Mouse (Mus musculus) intestine, embryonic 15.5 days (tissue): ENCODE data around the gene Olfr653. TPM values are rescaled to one million over a fixed set of nuclear protein-coding genes. Genes with fewer than 3 reads are reported as not detected.

ENCODE experiments used
- ATAC-seq: fragments of 200-750 bp; cut with Nextera tagmentation; 2 replicates; pipeline ENCODE4 v1.8.0; 2017; ENCODE audit warnings: moderate TSS enrichment, moderate library complexity
- H3K27ac ChIP-seq: fragments of 300-500 bp; sonication (generic); 2 replicates; pipeline ENCODE4 v1.5.1; 2015; ENCODE audit warnings: mild to moderate bottlenecking, inconsistent platforms
- H3K27me3 ChIP-seq: fragments of 300-500 bp; sonication (generic); replicated peaks from 2 replicates; pipeline ENCODE4 v1.6.1; 2015; ENCODE audit warnings: inconsistent platforms
- H3K36me3 ChIP-seq: fragments of 300-500 bp; sonication (generic); 2 replicates; pipeline ENCODE4 v1.6.1; 2015; ENCODE audit warnings: inconsistent platforms
- H3K4me1 ChIP-seq: fragments of 300-500 bp; sonication (generic); replicated peaks from 2 replicates; pipeline ENCODE4 v1.6.1; 2015; ENCODE audit warnings: inconsistent platforms
- H3K4me2 ChIP-seq: fragments of 300-500 bp; sonication (generic); replicated peaks from 2 replicates; pipeline ENCODE4 v1.6.1; 2015; ENCODE audit warnings: mild to moderate bottlenecking, inconsistent platforms
- H3K4me3 ChIP-seq: fragments of 300-500 bp; sonication (generic); replicated peaks from 2 replicates; pipeline ENCODE4 v1.5.1; 2015; ENCODE audit warnings: inconsistent platforms
- H3K9ac ChIP-seq: fragments of 300-500 bp; sonication (generic); 2 replicates; pipeline ENCODE4 v1.6.1; 2015; ENCODE audit warnings: inconsistent platforms
- H3K9me3 ChIP-seq: fragments of 300-500 bp; sonication (generic); 2 replicates; pipeline ENCODE4 v1.6.1; 2016; ENCODE audit warnings: inconsistent platforms
- WGBS: fragments of 180-500 bp; shearing (Covaris S2); methylation state at CpG from one replicate; pipeline ENCODE4 v1.1.7; 2015; 5-methylcytosine and 5-hydroxymethylcytosine counted together
- polyA plus RNA-seq: library from polyadenylated mRNA; unstranded; fragments of >200 nt; fragmentation: Nextera tagmentation; extraction: Ambion mirVana; gene quantifications from 2 replicates; pipeline ENCODE4 v1.2.1, GENCODE M21; 2015

Olfr653 gene
- not detected in 2 replicates for polyA plus RNA-seq

DNA sequence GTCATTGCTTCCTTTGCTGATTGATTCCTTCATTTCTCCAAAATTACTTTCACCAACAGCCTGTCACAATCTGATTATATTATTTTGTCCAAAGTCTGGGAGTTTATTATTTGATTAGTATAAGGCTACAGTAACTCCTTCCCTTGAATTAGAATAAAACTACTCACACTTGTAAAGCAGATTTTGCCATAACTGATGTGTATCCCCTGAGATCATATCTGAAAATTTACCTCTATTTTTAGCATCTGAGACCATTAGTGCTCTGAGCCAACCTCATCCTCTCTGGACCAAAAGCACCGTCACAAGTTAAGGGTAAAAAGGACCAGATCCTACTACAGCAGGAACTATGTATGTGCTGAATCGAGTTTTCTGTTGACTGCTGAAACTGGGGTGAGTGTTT is at the start of gene Olfr653:
Olfr653 (plus strand) TSS at position 301 of the 400 bp plus-strand sequence.
- H3K4me3 ChIP-seq = no peak within 1 kb of the TSS
- H3K27me3 ChIP-seq = no peaks in the 10 kb centered on the region
- WGBS = 74% methylated on average over 2 of the region's 2 CpGs
- H3K36me3 ChIP-seq = no peaks in the 10 kb centered on the region
- H3K4me1 ChIP-seq = no peaks in the 10 kb centered on the region
- H3K9ac ChIP-seq = no peak within 1 kb of the TSS
- no peak for ATAC-seq
- no peak within 1 kb of the TSS for H3K27ac ChIP-seq
- H3K4me2 ChIP-seq = no peak within 1 kb of the TSS
- H3K9me3 ChIP-seq = no peaks in the 10 kb centered on the region

DNA sequence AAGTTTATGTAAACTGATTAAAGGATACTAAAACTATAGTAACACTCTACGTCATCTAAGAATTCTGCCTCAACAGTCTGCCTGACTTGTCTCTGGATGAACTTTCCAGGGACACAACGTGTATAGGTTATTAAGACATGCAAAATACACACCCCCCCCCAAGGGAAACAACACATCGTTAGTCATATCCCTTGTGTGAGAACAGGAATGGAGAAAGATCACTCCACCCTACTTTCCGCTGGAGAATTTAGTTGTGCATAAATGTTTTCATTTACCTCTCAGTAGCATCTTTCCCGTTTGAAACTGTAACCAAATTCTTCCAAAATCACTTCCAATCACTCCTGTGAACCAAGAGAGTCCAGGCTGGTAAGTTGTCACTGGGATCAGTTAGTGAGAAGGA is 27.3 kb upstream of the Olfr653 start, which contains the start of gene Olfr651:
Olfr651 (plus strand) TSS at position 301 of the 400 bp plus-strand sequence.
- WGBS = 76% methylated on average over 5 of the region's 5 CpGs
- H3K9me3 ChIP-seq = no peaks in the 10 kb centered on the region
- no peak within 1 kb of the TSS for H3K4me2 ChIP-seq

DNA sequence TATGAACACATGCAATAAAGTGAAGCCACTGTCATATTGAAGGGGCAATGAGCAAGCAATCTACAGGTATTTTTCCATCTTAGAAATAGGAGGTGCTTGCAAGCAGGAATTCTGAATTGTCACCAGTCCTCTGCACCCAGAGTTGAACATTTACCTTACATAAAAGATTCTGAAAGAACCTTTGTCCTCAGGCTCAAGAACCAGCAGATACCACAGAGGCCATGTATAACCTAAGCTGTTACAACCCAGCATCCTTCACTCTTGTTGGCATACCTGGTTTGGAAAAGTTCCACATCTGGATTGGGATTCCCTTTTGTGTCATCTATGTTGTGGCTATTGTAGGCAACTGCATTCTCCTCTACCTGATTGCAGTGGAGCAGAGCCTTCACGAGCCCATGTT is 24.4 kb upstream of the Olfr653 start:
- no peak overlapping the region for H3K9ac ChIP-seq
- no peak overlapping the region for H3K4me2 ChIP-seq
- WGBS = 74% methylated on average over 1 of the region's 1 CpGs
- H3K9me3 ChIP-seq = no peaks in the 10 kb centered on the region
- no peaks in the 10 kb centered on the region for H3K4me1 ChIP-seq
- H3K27me3 ChIP-seq = no peaks in the 10 kb centered on the region
- no peak overlapping the region for H3K27ac ChIP-seq
- ATAC-seq = no peak
- no peak overlapping the region for H3K4me3 ChIP-seq
- no peaks in the 10 kb centered on the region for H3K36me3 ChIP-seq

More for the DNA sequence above, 27.3 kb upstream of the Olfr653 start, which contains the start of gene Olfr651:
- H3K4me1 ChIP-seq = no peaks in the 10 kb centered on the region
- no peak within 1 kb of the TSS for H3K27ac ChIP-seq
- no peaks in the 10 kb centered on the region for H3K27me3 ChIP-seq
- no peaks in the 10 kb centered on the region for H3K36me3 ChIP-seq
- no peak within 1 kb of the TSS for H3K4me3 ChIP-seq
- H3K9ac ChIP-seq = no peak within 1 kb of the TSS
- no peak for ATAC-seq

DNA sequence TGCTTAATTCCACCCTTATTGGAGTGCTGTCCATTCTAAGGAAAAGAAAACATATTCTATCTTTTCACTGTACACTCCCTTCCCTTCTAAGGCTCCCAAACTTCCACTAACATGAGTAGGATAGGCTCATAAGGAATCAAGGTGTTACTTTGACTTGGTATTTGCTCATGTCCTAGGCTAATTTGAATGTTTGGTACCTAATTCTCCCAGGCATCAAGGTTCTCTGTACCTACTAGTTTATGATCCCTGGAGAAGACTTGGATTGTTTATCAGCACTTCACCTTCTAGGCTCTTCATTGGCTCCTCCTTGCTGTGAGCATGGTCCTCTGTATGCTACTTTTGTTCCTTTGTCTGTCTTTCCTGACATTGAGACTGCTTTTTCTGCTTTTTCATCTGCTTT is 16.5 kb upstream of the Olfr653 start, which contains the start of gene Olfr652:
Olfr652 (plus strand) TSS at position 301 of the 400 bp plus-strand sequence.
- Histone ChIP-seq H3K9me3 (no peaks in the 10 kb centered on the region), H3K4me1 (no peaks in the 10 kb centered on the region), H3K4me2 (no peak within 1 kb of the TSS), H3K4me3 (no peak within 1 kb of the TSS), H3K27me3 (no peaks in the 10 kb centered on the region), H3K9ac (no peak within 1 kb of the TSS), H3K36me3 (no peaks in the 10 kb centered on the region), H3K27ac (no peak within 1 kb of the TSS)
- no peak for ATAC-seq

GRCm38 (mm10) chr7:104580846-104581245 is 3.7 kb downstream of the Olfr653 start:
- peak; percentile 89 for ATAC-seq
- no peak overlapping the region for H3K4me2 ChIP-seq
- H3K9me3 ChIP-seq = no peaks in the 10 kb centered on the region
- no peaks in the 10 kb centered on the region for H3K4me1 ChIP-seq
- 80% methylated on average over 4 of the region's 4 CpGs for WGBS
- no peaks in the 10 kb centered on the region for H3K27me3 ChIP-seq
- no peak overlapping the region for H3K9ac ChIP-seq
- no peak overlapping the region for H3K27ac ChIP-seq
- no peak overlapping the region for H3K4me3 ChIP-seq
- H3K36me3 ChIP-seq = no peaks in the 10 kb centered on the region

GRCm38 (mm10) chr7:104581429-104581828 is 4.3 kb downstream of the Olfr653 start:
- Histone ChIP-seq H3K4me2 (no peak overlapping the region), H3K27me3 (no peaks in the 10 kb centered on the region), H3K4me3 (no peak overlapping the region), H3K9me3 (no peaks in the 10 kb centered on the region), H3K4me1 (no peaks in the 10 kb centered on the region), H3K27ac (no peak overlapping the region), H3K36me3 (no peaks in the 10 kb centered on the region), H3K9ac (no peak overlapping the region)
- peak; percentile 76 for ATAC-seq
- WGBS = 67% methylated on average over 4 of the region's 4 CpGs

GRCm38 (mm10) chr7:104586725-104587124 is 9.6 kb downstream of the Olfr653 start, which contains the start of gene Olfr654:
Gene Olfr654 (plus strand): TSS chr7:104587025.
- H3K4me2 ChIP-seq = no peak within 1 kb of the TSS

DNA sequence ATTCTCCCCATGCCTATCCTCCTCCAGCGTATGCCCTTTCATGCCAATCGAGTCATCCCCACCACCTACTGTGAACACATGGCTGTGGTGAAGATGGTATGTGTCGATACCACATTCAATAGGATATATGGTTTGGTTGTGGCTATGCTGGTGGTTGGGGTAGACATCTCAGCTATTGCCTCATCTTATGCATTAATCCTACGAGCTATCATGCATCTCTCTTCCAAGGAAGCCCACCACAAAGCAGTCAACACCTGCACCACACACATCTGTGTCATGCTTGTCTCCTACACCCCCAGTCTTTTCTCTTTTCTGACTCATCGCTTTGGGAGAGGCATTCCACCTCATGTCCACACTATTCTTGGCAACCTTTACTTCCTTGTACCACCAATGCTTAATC is 11.2 kb downstream of the Olfr653 start:
- Histone ChIP-seq H3K4me2 (no peak overlapping the region), H3K27me3 (no peaks in the 10 kb centered on the region), H3K36me3 (no peaks in the 10 kb centered on the region), H3K4me3 (no peak overlapping the region), H3K4me1 (no peaks in the 10 kb centered on the region), H3K27ac (no peak overlapping the region), H3K9me3 (no peaks in the 10 kb centered on the region), H3K9ac (no peak overlapping the region)
- WGBS = 93% methylated on average over 5 of the region's 5 CpGs
- ATAC-seq = no peak

More at GRCm38 (mm10) chr7:104586725-104587124, 9.6 kb downstream of the Olfr653 start, which contains the start of gene Olfr654:
- Histone ChIP-seq H3K4me1 (no peaks in the 10 kb centered on the region), H3K36me3 (no peaks in the 10 kb centered on the region), H3K9me3 (no peaks in the 10 kb centered on the region), H3K27ac (no peak within 1 kb of the TSS), H3K4me3 (no peak within 1 kb of the TSS), H3K27me3 (no peaks in the 10 kb centered on the region), H3K9ac (no peak within 1 kb of the TSS)
- no peak for ATAC-seq
- 80% methylated on average over 4 of the region's 4 CpGs for WGBS

DNA sequence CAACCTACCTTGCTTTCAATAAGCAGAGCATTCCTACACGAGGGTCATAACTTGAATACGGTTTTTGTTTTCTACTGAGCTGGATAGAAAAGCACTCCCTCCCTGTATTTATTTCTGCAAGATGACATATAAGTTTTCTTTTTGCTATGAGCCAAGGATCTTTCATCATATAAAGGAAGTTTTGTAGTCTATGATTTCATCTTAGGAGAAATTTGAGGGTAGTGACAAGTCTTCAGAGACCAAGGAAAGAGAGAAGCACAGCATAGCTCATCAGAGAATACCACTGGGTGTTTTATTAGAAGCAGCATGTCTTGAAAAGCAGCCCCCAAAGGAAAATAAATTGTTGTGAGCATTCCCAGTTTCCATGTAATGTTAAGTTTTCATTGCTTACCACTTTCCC is 24.6 kb downstream of the Olfr653 start, which contains the start of gene Olfr655:
Olfr655 (minus strand) TSS at position 101 of the 400 bp plus-strand sequence.
- Histone ChIP-seq H3K4me2 (no peak within 1 kb of the TSS), H3K9me3 (no peaks in the 10 kb centered on the region), H3K9ac (no peak within 1 kb of the TSS), H3K27ac (no peak within 1 kb of the TSS), H3K36me3 (no peaks in the 10 kb centered on the region), H3K4me1 (no peaks in the 10 kb centered on the region), H3K27me3 (no peaks in the 10 kb centered on the region), H3K4me3 (no peak within 1 kb of the TSS)
- no peak for ATAC-seq
- WGBS = 87% methylated on average over 2 of the region's 2 CpGs

DNA sequence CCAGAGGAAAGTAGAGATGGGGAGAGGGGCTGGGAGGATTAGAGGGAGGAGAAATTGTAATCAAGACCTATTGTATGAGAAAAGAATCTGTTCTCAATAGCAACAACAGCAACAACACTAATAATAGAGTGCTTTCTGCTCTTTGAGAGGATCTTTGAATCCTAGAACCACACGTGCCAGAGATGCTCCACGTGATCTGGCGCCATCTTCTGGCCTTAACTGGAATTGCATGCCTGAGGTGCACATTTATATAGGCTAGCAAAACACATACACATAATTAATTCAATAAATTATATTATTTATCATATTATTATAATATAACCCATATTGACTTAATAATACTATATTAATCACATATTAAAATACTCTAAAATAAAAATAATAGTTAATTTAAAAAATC is 26.1 kb downstream of the Olfr653 start:
- no peaks in the 10 kb centered on the region for H3K27me3 ChIP-seq
- H3K27ac ChIP-seq = no peak overlapping the region
- H3K4me1 ChIP-seq = no peaks in the 10 kb centered on the region
- H3K36me3 ChIP-seq = no peaks in the 10 kb centered on the region
- no peak overlapping the region for H3K4me2 ChIP-seq
- H3K4me3 ChIP-seq = no peak overlapping the region
- no peak overlapping the region for H3K9ac ChIP-seq
- H3K9me3 ChIP-seq = no peaks in the 10 kb centered on the region
- WGBS = 6% methylated on average over 3 of the region's 3 CpGs
- ATAC-seq = no peak

DNA sequence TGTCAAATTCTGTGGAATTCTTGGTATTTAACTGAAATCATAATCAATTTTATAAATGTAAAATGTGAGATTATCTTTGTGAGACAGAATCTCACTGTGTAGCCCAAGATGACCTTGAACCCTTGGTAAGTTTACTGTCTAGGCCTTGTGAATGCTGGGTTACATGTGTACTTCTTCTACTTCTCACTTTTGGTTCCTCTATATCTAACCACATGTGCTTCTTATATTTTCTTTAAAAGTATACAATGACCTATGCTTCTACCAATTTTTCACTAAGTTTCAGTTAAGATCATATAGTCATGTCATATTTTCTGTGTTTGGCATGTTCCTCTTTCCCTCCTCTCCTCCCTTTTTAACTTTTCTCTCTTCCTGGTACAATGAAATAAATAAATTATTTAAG is 27.6 kb downstream of the Olfr653 start:
- no peaks in the 10 kb centered on the region for H3K4me1 ChIP-seq
- no peaks in the 10 kb centered on the region for H3K27me3 ChIP-seq
- ATAC-seq = no peak
- no peak overlapping the region for H3K4me2 ChIP-seq
- no peak overlapping the region for H3K9ac ChIP-seq
- H3K9me3 ChIP-seq = no peaks in the 10 kb centered on the region
- no peak overlapping the region for H3K4me3 ChIP-seq
- no peaks in the 10 kb centered on the region for H3K36me3 ChIP-seq
- no peak overlapping the region for H3K27ac ChIP-seq

DNA sequence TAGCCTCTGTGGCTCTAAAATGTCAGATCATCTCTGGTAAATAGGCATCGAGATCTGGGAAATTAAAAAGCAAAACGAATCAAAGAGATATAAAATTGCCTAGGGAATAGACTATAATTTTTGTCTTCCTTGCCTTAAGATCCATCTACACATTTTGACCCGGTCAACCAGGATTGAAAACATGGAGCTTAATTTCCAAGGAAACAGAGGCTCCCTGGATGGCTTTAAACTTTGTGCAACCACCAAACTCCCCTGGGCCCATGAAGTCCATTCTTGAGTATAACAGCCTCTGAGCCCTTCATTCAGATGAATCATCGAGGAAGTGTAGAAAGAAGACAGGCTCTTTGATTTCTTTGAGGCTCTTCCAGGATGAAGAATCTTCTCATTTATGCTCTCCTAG is 36.5 kb downstream of the Olfr653 start, which contains the start of gene Olfr656:
Olfr656 (plus strand) TSS at position 301 of the 400 bp plus-strand sequence.
- Histone ChIP-seq H3K27me3 (no peaks in the 10 kb centered on the region), H3K9me3 (no peaks in the 10 kb centered on the region), H3K36me3 (no peaks in the 10 kb centered on the region), H3K27ac (no peak within 1 kb of the TSS), H3K4me2 (no peak within 1 kb of the TSS), H3K4me1 (no peaks in the 10 kb centered on the region), H3K9ac (no peak within 1 kb of the TSS), H3K4me3 (no peak within 1 kb of the TSS)
- WGBS = 74% methylated on average over 4 of the region's 4 CpGs
- ATAC-seq = no peak

GRCm38 (mm10) chr7:104624494-104624893 is 47.4 kb downstream of the Olfr653 start, which contains the start of gene Olfr657:
Gene Olfr657 (plus strand): TSS chr7:104624794.
- H3K36me3 ChIP-seq = no peaks in the 10 kb centered on the region
- no peaks in the 10 kb centered on the region for H3K9me3 ChIP-seq
- no peaks in the 10 kb centered on the region for H3K4me1 ChIP-seq
- H3K9ac ChIP-seq = no peak within 1 kb of the TSS
- no peak within 1 kb of the TSS for H3K4me3 ChIP-seq
- H3K27ac ChIP-seq = no peak within 1 kb of the TSS
- no peak within 1 kb of the TSS for H3K4me2 ChIP-seq
- no peaks in the 10 kb centered on the region for H3K27me3 ChIP-seq
- no peak for ATAC-seq
